Mouse (Mus musculus): ENCODE measurements around the gene Cyp27b1. TPM values are rescaled to one million over a fixed set of nuclear protein-coding genes. Genes with fewer than 3 reads are reported as not detected.
"Not testable (repeated sequence)": the region's sequence is repeated elsewhere in the genome, so short reads cannot be mapped to it uniquely, and the experiment has no call there.

Gene Cyp27b1
- polyA plus RNA-seq, 1 experiment: 0.63 TPM

- TF ChIP-seq CTCF (IDR thresholded peaks at IDR 0.05; ENCODE audit: borderline replicate concordance, extremely low read depth, insufficient read depth, insufficient read length) (no peak), POLR2A (IDR thresholded peaks at IDR 0.05; ENCODE audit: borderline replicate concordance, extremely low read depth, insufficient read depth, insufficient read length, poor library complexity, severe bottlenecking) (no peak)
- no peak for DNase-seq (ENCODE audit: low read depth)
These were observed 6.6 kb downstream of the Cyp27b1 start for GRCm38 (mm10) chr10:127054646-127055045.

GRCm38 (mm10) chr10:127055406-127055805 lies 7.4 kb downstream of the Cyp27b1 start:
- TF ChIP-seq CTCF (IDR thresholded peaks at IDR 0.05; ENCODE audit: borderline replicate concordance, extremely low read depth, insufficient read depth, insufficient read length) (no peak), POLR2A (IDR thresholded peaks at IDR 0.05; ENCODE audit: borderline replicate concordance, extremely low read depth, insufficient read depth, insufficient read length, poor library complexity, severe bottlenecking) (no peak)

GRCm38 (mm10) chr10:127056490-127056889 lies 8.4 kb downstream of the Cyp27b1 start:
- TF ChIP-seq POLR2A (IDR thresholded peaks at IDR 0.05; ENCODE audit: borderline replicate concordance, extremely low read depth, insufficient read depth, insufficient read length, poor library complexity, severe bottlenecking): no peak
- no peak for DNase-seq (ENCODE audit: low read depth)

More at GRCm38 (mm10) chr10:127055406-127055805, 7.4 kb downstream of the Cyp27b1 start:
- DNase-seq (ENCODE audit: low read depth): no peak

- peak; percentile 83 for DNase-seq (ENCODE audit: low read depth)
- TF ChIP-seq POLR2A (IDR thresholded peaks at IDR 0.05; ENCODE audit: borderline replicate concordance, extremely low read depth, insufficient read depth, insufficient read length, poor library complexity, severe bottlenecking) (no peak), CTCF (IDR thresholded peaks at IDR 0.05; ENCODE audit: borderline replicate concordance, extremely low read depth, insufficient read depth, insufficient read length) (peak; percentile 98)
These were observed 10.1 kb downstream of the Cyp27b1 start for GRCm38 (mm10) chr10:127058161-127058560.

GRCm38 (mm10) chr10:127058708-127059107 lies 10.7 kb downstream of the Cyp27b1 start:
- no peak for DNase-seq (ENCODE audit: low read depth)
- TF ChIP-seq POLR2A (IDR thresholded peaks at IDR 0.05; ENCODE audit: borderline replicate concordance, extremely low read depth, insufficient read depth, insufficient read length, poor library complexity, severe bottlenecking) (no peak), CTCF (IDR thresholded peaks at IDR 0.05; ENCODE audit: borderline replicate concordance, extremely low read depth, insufficient read depth, insufficient read length) (no peak)

GRCm38 (mm10) chr10:127059174-127059967 lies 11.3 kb downstream of the Cyp27b1 start:
- 0 out of 2 replicates have a peak, but pooled peaks have one; percentile 28 for TF ChIP-seq POLR2A (IDR thresholded peaks at IDR 0.05; ENCODE audit: borderline replicate concordance, extremely low read depth, insufficient read depth, insufficient read length, poor library complexity, severe bottlenecking)
- TF ChIP-seq CTCF (IDR thresholded peaks at IDR 0.05; ENCODE audit: borderline replicate concordance, extremely low read depth, insufficient read depth, insufficient read length): no peak

GRCm38 (mm10) chr10:127059968-127060916 lies 12.2 kb downstream of the Cyp27b1 start, which contains the start of gene March9:
Gene March9, minus strand, starts transcription at chr10:127060184.
- DNase-seq (ENCODE audit: low read depth): peak; percentile 96
- TF ChIP-seq POLR2A (IDR thresholded peaks at IDR 0.05; ENCODE audit: borderline replicate concordance, extremely low read depth, insufficient read depth, insufficient read length, poor library complexity, severe bottlenecking) (peak; percentile 4; the same call in 1 of the 2 replicates), CTCF (IDR thresholded peaks at IDR 0.05; ENCODE audit: borderline replicate concordance, extremely low read depth, insufficient read depth, insufficient read length) (no peak)

More at GRCm38 (mm10) chr10:127059174-127059967, 11.3 kb downstream of the Cyp27b1 start:
- DNase-seq (ENCODE audit: low read depth): peak; percentile 56

- TF ChIP-seq CTCF (IDR thresholded peaks at IDR 0.05; ENCODE audit: borderline replicate concordance, extremely low read depth, insufficient read depth, insufficient read length) (no peak), POLR2A (IDR thresholded peaks at IDR 0.05; ENCODE audit: borderline replicate concordance, extremely low read depth, insufficient read depth, insufficient read length, poor library complexity, severe bottlenecking) (no peak)
- peak; percentile 60 for DNase-seq (ENCODE audit: low read depth)
These were observed 13.0 kb downstream of the Cyp27b1 start for GRCm38 (mm10) chr10:127061085-127061484.

GRCm38 (mm10) chr10:127061513-127061912 lies 13.5 kb downstream of the Cyp27b1 start:
- no peak for TF ChIP-seq POLR2A (IDR thresholded peaks at IDR 0.05; ENCODE audit: borderline replicate concordance, extremely low read depth, insufficient read depth, insufficient read length, poor library complexity, severe bottlenecking)
- no peak for TF ChIP-seq CTCF (IDR thresholded peaks at IDR 0.05; ENCODE audit: borderline replicate concordance, extremely low read depth, insufficient read depth, insufficient read length)
- no peak for DNase-seq (ENCODE audit: low read depth)

GRCm38 (mm10) chr10:127062101-127062500 lies 14.1 kb downstream of the Cyp27b1 start:
- DNase-seq (ENCODE audit: low read depth): not testable (repeated sequence)

- DNase-seq (ENCODE audit: low read depth): no peak
- TF ChIP-seq CTCF (IDR thresholded peaks at IDR 0.05; ENCODE audit: borderline replicate concordance, extremely low read depth, insufficient read depth, insufficient read length) (no peak), POLR2A (IDR thresholded peaks at IDR 0.05; ENCODE audit: borderline replicate concordance, extremely low read depth, insufficient read depth, insufficient read length, poor library complexity, severe bottlenecking) (no peak)
These were observed 14.5 kb downstream of the Cyp27b1 start for GRCm38 (mm10) chr10:127062503-127062902.

Measured in brain, embryonic 14.5 days (tissue).